ENCODE assay signal across 22 mouse cellular contexts in genomic region chr15:8565416-8565815, GRCm38 (mm10). TPM values are rescaled to one million over a fixed set of nuclear protein-coding genes. Genes with fewer than 3 reads are reported as not detected.
"Had no signal": no experiment of that assay in that cellular context is flagged by ENCODE, and none has a peak within 500 bp of the region (broad histone marks: within the 10 kb centered on the region; RNA-seq: fewer than 3 reads in every experiment).

No protein-coding gene starts in this region.

- H3K4me3 ChIP-seq: liver, embryonic 15.5 days; lung, embryonic 15.5 days; megakaryocyte, embryonic 14.5 days; midbrain, embryonic 13.5 days; midbrain, embryonic 15.5 days; neural tube, embryonic 12.5 days; stomach, embryonic 15.5 days had no signal

- H3K9me3 ChIP-seq: liver, embryonic 15.5 days; lung, embryonic 15.5 days; megakaryocyte, embryonic 14.5 days; midbrain, embryonic 13.5 days; midbrain, embryonic 15.5 days; neural tube, embryonic 12.5 days; stomach, embryonic 15.5 days had no signal

- H3K4me1 ChIP-seq: lung, embryonic 15.5 days had no signal

- H3K27ac ChIP-seq: liver, embryonic 15.5 days; lung, embryonic 15.5 days; macrophage; midbrain, embryonic 13.5 days; midbrain, embryonic 15.5 days; neural tube, embryonic 12.5 days; stomach, embryonic 15.5 days; stomach, postnatal 0 days had no signal

- H3K27me3 ChIP-seq: lung, embryonic 15.5 days; stomach, embryonic 15.5 days had no signal

- H3K9ac ChIP-seq: liver, embryonic 15.5 days; liver, postnatal 0 days; lung, embryonic 15.5 days; midbrain, embryonic 13.5 days; midbrain, embryonic 15.5 days; neural tube, embryonic 12.5 days; stomach, embryonic 15.5 days had no signal

- ATAC-seq: liver, postnatal 0 days; lung, postnatal 0 days; midbrain, embryonic 13.5 days; midbrain, embryonic 15.5 days had no signal

- DNase-seq: liver, postnatal 0 days; lung, adult 2 months; lung, postnatal 14 days; lung, postnatal 36 days; right cerebral cortex, postnatal 14 days; thymus, adult 2 months; thymus, postnatal 25 days had no signal

- H3K36me3 ChIP-seq: liver, embryonic 15.5 days; lung, embryonic 15.5 days; midbrain, embryonic 13.5 days; midbrain, embryonic 15.5 days; neural tube, embryonic 12.5 days; stomach, embryonic 15.5 days had no signal

- H3K4me2 ChIP-seq: liver, embryonic 15.5 days; lung, embryonic 15.5 days; midbrain, embryonic 11.5 days; midbrain, embryonic 13.5 days; midbrain, embryonic 15.5 days; neural tube, embryonic 12.5 days; stomach, embryonic 15.5 days had no signal

RNA-seq across cellular contexts. Expression of gene Gm2310, which starts 45.7 kb away (rescaled TPM):
- polyA plus RNA-seq: liver, embryonic 15.5 days; liver, postnatal 0 days; lung, adult 2 months; lung, embryonic 15.5 days; lung, postnatal 0 days; macrophage; midbrain, embryonic 11.5 days; midbrain, embryonic 13.5 days; midbrain, embryonic 15.5 days; midbrain, postnatal 0 days; neural tube, embryonic 12.5 days; neural tube, embryonic 14.5 days; spleen, adult 2 months; stomach, embryonic 15.5 days; stomach, postnatal 0 days; testis, adult 2 months; thymus, adult 2 months had no signal
